Mouse (Mus musculus) liver, adult (tissue): ENCODE data around the gene Bcl2l10.

Source experiments
- GATA4 ChIP-seq: IDR thresholded peaks from 2 replicates; pipeline ENCODE4 v1.6.1; 2014; ENCODE audit warnings: mild to moderate bottlenecking, low read length; ENCODE audit not compliant: insufficient replicate concordance

Gene Bcl2l10

DNA sequence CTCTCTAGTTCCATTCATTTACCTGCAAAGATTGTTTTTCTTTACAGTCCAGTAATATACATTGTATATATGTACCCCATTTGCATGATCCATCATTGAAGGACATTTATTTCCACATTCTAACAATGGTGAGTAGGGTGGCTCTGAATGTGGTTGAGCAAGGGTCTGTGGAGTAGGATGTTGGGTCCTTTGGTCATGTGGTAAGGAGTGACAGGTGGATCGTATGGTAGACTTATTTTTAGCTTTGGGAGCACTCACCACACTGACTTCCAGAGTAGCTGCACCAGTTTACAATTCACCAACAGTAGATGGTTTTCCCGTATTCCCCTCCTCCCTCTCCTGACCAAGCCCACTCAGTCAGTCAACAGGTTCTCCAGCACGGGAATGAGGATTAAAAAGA is 21.2 kb downstream of the Bcl2l10 start:
- TF ChIP-seq GATA4, result no peak

DNA sequence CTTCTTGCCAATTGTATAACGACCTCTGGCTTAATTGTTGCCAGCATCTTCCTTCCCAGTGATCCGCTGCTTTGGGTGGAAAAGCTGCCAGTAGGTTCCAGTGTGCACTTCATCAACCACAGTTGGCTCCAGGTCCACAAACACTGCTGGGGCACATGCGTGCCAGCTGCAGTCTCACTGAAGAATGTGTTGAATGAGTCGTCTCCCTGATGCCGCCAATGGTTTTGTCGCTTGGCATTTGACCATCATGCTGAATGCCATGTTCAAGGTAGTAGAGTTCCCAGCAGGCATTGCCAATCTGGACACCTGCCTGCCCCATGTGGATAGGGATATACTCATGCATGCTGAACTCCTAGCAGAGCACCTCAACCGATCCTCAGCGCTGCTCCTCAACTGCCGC is 28.0 kb downstream of the Bcl2l10 start:
- TF ChIP-seq GATA4, result no peak

- no peak for TF ChIP-seq GATA4
These were observed 28.9 kb downstream of the Bcl2l10 start for GRCm38 (mm10) chr9:75376428-75376827.

- TF ChIP-seq GATA4, result no peak
These were observed 31.2 kb downstream of the Bcl2l10 start for GRCm38 (mm10) chr9:75378774-75379173.

- no peak for TF ChIP-seq GATA4
These were observed 35.3 kb downstream of the Bcl2l10 start for GRCm38 (mm10) chr9:75382825-75383224.

DNA sequence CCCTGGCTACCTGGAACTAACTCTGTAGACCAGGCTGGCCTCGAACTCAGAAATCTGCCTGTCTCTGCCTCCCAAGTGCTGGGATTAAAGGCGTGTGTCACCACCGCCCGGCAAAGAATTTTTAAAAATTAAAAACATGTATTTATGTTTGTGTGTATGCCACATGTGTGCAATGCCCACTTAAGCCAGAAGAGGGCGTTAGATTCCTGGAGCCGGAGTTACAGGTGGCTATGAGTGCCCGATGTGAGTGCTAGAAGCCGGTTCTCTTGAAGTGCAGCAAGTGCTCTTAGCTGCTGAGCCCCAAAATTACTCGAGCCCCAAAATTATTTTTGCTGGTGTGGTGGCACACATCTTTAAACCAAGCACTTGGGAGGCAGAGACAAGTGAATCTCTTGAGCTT is 36.2 kb downstream of the Bcl2l10 start:
- TF ChIP-seq GATA4, result no peak

- no peak for TF ChIP-seq GATA4
These were observed 36.9 kb downstream of the Bcl2l10 start for GRCm38 (mm10) chr9:75384337-75384962.

DNA sequence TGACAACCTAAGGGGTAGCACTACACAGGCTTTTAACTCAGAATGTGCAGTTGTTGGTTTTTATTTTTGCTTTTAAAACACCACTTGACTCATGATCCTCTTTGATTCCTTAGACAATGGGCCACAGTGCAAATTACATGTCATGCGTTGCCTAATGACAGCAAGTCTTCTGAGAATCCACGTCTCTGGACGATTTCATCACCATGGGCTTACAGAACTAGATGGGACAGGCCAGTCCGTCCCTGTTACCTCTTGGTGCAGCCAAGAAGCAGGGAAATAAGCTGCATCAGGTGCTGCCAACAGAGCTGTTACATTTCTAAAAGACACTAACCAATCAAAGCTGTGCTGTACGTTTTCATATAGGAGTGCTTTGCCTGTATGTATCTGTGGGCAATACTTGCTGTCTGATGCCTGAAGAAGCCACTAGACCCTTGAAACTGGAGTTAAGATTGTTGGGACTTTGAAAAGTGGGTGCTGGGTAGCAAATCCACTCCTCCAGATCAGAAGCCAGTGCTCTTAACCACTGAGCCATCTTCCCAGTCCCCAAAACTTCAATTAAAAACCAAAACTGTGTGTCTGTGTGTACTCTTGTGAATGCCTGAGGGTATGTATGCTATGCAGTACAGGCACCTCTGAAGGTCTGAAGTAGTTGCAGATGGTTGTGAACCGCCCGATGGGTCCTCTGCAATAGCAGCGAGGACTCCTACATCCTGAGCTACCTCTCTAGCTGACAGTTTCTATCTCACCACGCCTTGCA is 37.8 kb downstream of the Bcl2l10 start:
- no peak for TF ChIP-seq GATA4

DNA sequence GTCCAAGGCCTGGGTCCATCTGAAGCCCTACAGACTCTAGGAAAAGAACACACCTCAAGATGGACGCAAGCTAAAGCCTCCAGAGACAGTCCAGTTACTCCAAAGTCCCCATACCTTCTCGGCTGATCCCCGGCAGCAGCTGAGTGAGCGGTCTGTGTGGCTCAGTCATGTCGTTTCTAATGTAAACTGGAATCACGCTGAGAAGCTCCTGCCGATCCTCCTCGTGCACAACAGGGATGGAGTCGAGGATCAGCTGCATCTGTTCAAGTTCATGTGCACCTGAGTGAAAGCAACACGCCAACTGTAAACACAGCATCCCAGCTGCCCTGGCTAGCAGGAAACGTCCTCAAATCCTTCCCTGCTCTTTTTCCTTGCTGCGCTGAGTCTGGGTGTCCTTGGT is 45.7 kb downstream of the Bcl2l10 start:
- no peak for TF ChIP-seq GATA4

DNA sequence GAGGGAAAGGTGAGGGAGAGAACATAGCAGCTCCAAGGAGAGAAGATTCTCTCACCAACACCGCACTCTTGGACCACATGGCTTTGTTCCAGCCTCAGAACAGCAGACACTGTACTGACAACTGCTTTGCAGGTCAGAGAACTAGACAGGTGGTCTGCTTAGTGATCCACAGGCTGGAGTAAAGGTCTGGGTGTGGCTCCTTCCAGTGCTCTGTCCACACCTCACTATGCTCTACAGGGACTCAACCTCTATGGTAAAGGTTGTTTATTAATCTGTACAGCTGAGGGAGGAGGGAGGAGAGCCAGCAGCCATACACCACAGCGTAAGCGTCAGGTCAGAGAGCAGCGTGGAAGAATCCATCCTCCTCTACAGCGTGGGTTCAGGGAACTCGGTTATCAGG is 48.4 kb downstream of the Bcl2l10 start:
- no peak for TF ChIP-seq GATA4

GRCm38 (mm10) chr9:75399069-75399468 is 51.5 kb downstream of the Bcl2l10 start:
- no peak for TF ChIP-seq GATA4

- no peak for TF ChIP-seq GATA4
These were observed 53.1 kb downstream of the Bcl2l10 start for GRCm38 (mm10) chr9:75400639-75401038.
